Mouse (Mus musculus) forebrain, postnatal 0 days (tissue): ENCODE measurements around the gene Coro1b. TPM values are rescaled to one million over a fixed set of nuclear protein-coding genes. Genes with fewer than 3 reads are reported as not detected.
A peak's percentile ranks its signal among the peaks of the same experiment; 100 is the strongest.

Experiments
- ATAC-seq: fragments of 200-750 bp; cut with Nextera tagmentation; 2 replicates; pipeline ENCODE4 v1.8.0; 2017; ENCODE audit warnings: mild to moderate bottlenecking, moderate library complexity
- DNase-seq: peaks from one replicate; pipeline ENCODE4 v3.0.0-alpha.2; 2015
- H3K27ac ChIP-seq: fragments of 300-500 bp; sonication (generic); 2 replicates; pipeline ENCODE4 v1.5.1; 2014; ENCODE audit warnings: low read depth, mild to moderate bottlenecking, antibody characterized with exemption, low read length, moderate library complexity, mixed read lengths
- H3K27me3 ChIP-seq: fragments of 300-500 bp; sonication (generic); 2 replicates; pipeline ENCODE4 v1.6.1; 2014; ENCODE audit warnings: mild to moderate bottlenecking, low read length, mixed read lengths; ENCODE audit not compliant: insufficient read depth
- H3K36me3 ChIP-seq: fragments of 300-500 bp; sonication (generic); 2 replicates; pipeline ENCODE4 v1.6.1; 2014; ENCODE audit warnings: mild to moderate bottlenecking, moderate library complexity; ENCODE audit not compliant: insufficient read depth
- H3K4me1 ChIP-seq: fragments of 300-500 bp; sonication (generic); 2 replicates; pipeline ENCODE4 v1.6.1; 2014; ENCODE audit warnings: antibody characterized with exemption; ENCODE audit not compliant: insufficient read depth
- H3K4me2 ChIP-seq: fragments of 300-500 bp; sonication (generic); 2 replicates; pipeline ENCODE4 v1.6.1; 2014; ENCODE audit warnings: low read depth, mild to moderate bottlenecking, moderate library complexity
- H3K4me3 ChIP-seq: fragments of 300-500 bp; sonication (generic); 2 replicates; pipeline ENCODE4 v1.5.1; 2014; ENCODE audit warnings: low read depth, low read length, mixed read lengths
- H3K9ac ChIP-seq: fragments of 300-500 bp; sonication (generic); 2 replicates; pipeline ENCODE4 v1.6.1; 2014; ENCODE audit warnings: mild to moderate bottlenecking
- H3K9me3 ChIP-seq: fragments of 300-500 bp; sonication (generic); 2 replicates; pipeline ENCODE4 v1.6.1; 2016; ENCODE audit warnings: low read length
- CTCF ChIP-seq: sonication (generic); IDR thresholded peaks from 2 replicates; pipeline ENCODE4 v1.5.1; 2016; ENCODE audit warnings: antibody characterized with exemption, control low read depth, low read depth
- WGBS: fragments of 180-500 bp; shearing (Covaris S2); extraction: QIAGEN DNeasy Blood & Tissue Kit; methylation state at CpG from one replicate; pipeline ENCODE4 v1.1.7; 2014; 5-methylcytosine and 5-hydroxymethylcytosine counted together
- polyA plus RNA-seq: library from polyadenylated mRNA; unstranded; fragments of >200 nt; fragmentation: Nextera tagmentation; extraction: Ambion mirVana; gene quantifications from 2 replicates; pipeline ENCODE4 v1.2.1, GENCODE M21; 2015
- total RNA-seq: library from RNA; depleted of rRNA; stranded (reverse); fragments of >200 nt; gene quantifications from 2 replicates; pipeline ENCODE4 v1.2.3, GENCODE M21; 2014

The Coro1b gene
- total and polyA plus RNA-seq, 2 experiments from 2014 or later = 106 to 182 TPM

DNA sequence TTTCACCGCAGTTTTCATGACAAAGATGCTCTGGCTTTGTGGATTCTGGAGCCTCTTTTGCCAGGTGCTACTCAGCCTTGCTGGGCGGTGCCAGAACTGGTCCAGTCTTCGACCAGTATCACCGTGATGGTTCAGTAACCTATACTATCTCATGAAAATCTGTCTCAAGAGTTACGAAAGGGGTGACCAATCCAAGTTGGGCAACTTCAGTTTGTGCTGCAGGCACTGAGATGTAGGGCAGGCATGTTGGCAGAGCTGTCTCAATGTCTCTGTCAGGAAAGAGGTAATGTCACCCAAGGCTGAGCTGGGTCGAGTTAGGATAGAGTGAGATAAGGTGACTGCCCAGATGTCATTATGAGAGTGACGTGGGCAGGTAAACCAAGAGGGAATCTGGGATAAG is 32.0 kb downstream of the Coro1b start:
- H3K4me3 ChIP-seq = no peak overlapping the region
- H3K9me3 ChIP-seq = no peaks in the 10 kb centered on the region
- no peaks in the 10 kb centered on the region; the same call in 1 of the 2 replicates for H3K4me1 ChIP-seq
- no peak overlapping the region for H3K27ac ChIP-seq
- H3K36me3 ChIP-seq = no peaks in the 10 kb centered on the region
- H3K4me2 ChIP-seq = no peak overlapping the region
- H3K9ac ChIP-seq = no peak overlapping the region
- ATAC-seq (no peak), DNase-seq (no peak)
- H3K27me3 ChIP-seq = no peaks in the 10 kb centered on the region
- no peak for TF ChIP-seq CTCF
- WGBS = 88% methylated on average over 7 of the region's 7 CpGs

DNA sequence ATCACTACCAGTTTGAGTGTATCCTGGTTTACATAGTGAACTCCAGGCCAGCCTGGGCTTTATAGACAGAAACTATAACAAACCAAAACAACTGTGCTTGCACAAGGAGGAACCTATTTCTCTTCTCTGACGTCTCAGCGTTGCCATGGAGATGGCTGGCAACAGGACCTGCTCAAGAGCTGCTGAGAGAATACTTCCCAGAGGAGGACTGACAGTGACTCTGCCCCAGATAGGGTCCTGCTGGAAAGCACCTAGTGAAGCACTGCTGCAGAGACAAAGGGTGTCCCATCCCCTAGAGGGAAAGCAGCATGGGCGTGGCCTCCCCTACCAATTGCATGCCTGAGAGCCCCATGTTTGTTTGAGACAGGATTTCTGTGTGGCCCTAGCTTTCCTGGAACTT is 33.5 kb downstream of the Coro1b start:
- no peak overlapping the region for H3K4me2 ChIP-seq
- no peak overlapping the region for H3K4me3 ChIP-seq
- H3K9me3 ChIP-seq = no peaks in the 10 kb centered on the region
- H3K4me1 ChIP-seq = no peaks in the 10 kb centered on the region; the same call in 1 of the 2 replicates
- ATAC-seq = peak; percentile 83
- H3K9ac ChIP-seq = no peak overlapping the region
- H3K36me3 ChIP-seq = no peaks in the 10 kb centered on the region
- no peak for TF ChIP-seq CTCF
- 43% methylated on average over 3 of the region's 3 CpGs for WGBS
- H3K27ac ChIP-seq = no peak overlapping the region
- DNase-seq = peak; percentile 79
- no peaks in the 10 kb centered on the region for H3K27me3 ChIP-seq

DNA sequence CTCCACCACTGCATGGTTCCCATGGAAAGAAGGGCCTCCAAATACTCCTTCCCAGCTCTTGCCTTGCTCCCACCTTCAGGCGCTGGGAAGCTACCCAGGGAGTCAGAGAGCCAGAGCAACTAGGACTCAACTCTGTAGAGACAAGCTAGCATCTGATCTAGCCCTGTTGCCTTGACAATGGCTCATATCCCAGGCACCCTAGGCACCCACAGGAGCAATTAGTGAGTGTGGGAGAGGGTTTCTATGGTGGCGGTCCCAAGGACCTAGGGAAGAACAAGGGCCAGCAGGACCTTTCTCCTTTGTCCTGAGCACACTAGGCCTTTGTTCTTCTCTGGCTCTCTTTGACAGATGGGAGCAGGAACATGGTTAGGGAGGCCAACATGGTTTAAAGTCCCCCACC is 35.3 kb downstream of the Coro1b start:
- no peaks in the 10 kb centered on the region; the same call in 1 of the 2 replicates for H3K4me1 ChIP-seq
- H3K4me2 ChIP-seq = no peak overlapping the region
- WGBS = 69% methylated on average over 2 of the region's 2 CpGs
- H3K4me3 ChIP-seq = no peak overlapping the region
- DNase-seq (no peak), ATAC-seq (peak; percentile 32; the same call in 1 of the 2 replicates)
- no peaks in the 10 kb centered on the region for H3K27me3 ChIP-seq
- H3K36me3 ChIP-seq = no peaks in the 10 kb centered on the region
- H3K9ac ChIP-seq = no peak overlapping the region
- H3K27ac ChIP-seq = no peak overlapping the region
- no peak for TF ChIP-seq CTCF
- no peaks in the 10 kb centered on the region for H3K9me3 ChIP-seq

DNA sequence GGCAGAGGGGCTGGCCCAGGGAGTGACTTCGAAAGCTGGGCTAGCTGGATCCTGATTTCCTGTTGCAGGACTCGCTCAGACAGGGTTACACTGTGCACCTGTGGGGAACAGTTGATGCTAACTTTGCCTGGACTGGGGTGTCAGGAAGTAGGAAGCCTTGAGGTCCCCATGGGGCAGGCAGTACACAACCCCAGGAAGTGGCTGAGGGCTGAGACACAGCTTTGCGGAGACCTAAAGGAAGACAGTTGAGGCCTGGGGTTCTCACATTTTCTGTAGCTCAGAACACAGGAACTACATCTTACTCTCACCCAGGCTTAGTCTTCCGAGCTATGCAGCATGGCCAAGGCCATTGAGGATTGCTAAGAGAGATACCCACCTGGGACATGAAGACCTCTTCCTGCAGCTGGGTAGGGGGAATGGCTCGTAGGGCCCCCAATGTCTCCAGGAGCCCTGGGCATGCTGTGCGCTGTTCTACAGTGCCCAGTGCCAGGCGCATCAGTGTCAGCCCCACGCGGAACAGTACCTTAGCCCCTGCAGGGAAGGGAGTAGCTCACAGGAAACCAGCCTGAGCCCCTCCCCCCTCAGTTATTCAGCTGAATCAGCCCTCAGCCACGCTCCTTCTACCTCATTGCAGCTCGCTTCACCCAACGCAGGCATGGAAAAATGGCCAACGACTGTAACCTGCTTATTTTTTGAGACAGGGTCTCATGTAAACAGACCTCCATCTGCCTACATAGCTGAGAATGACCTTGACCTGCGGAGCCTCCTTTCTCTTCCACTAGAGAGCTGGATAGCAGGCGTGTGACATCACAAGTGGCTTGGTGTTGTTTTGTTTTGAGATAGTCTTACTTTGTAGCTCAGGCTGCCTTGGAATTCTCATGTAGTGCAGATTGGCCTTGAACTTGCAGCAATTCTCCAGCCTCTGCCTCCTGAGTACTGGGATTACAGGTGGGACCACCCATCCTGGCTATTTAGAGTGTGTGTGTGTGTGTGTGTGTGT is 36.9 kb downstream of the Coro1b start:
- no peak overlapping the region for H3K9ac ChIP-seq
- no peaks in the 10 kb centered on the region for H3K36me3 ChIP-seq
- H3K27ac ChIP-seq = no peak overlapping the region
- no peak for DNase-seq
- ATAC-seq = no peak
- TF ChIP-seq CTCF = no peak
- no peak overlapping the region for H3K4me3 ChIP-seq
- no peaks in the 10 kb centered on the region; the same call in 1 of the 2 replicates for H3K4me1 ChIP-seq
- 63% methylated on average over 15 of the region's 15 CpGs for WGBS
- no peaks in the 10 kb centered on the region for H3K9me3 ChIP-seq
- H3K27me3 ChIP-seq = no peaks in the 10 kb centered on the region
- H3K4me2 ChIP-seq = no peak overlapping the region

DNA sequence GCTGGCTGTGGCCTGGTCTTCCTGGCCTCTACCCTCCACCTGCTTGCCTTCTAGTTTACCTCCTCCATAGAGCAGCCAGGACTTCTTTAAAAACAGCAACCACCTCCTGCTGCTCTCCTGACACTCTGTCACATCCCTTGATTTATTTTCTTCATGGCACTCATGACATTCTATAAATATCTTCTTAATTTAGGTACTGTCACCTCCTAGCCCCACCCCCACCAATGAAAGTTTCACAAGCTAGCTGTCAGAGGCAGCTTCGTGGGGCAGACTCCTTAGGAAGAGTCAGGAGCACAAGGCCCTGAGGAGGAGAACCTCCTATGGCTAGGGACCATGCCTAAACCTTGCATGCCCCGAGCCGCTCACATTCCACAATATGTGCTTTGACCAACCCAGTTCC is 38.9 kb downstream of the Coro1b start:
- Histone ChIP-seq H3K27me3 (no peaks in the 10 kb centered on the region), H3K4me2 (no peak overlapping the region), H3K4me1 (no peaks in the 10 kb centered on the region), H3K4me3 (no peak overlapping the region), H3K36me3 (no peaks in the 10 kb centered on the region), H3K9me3 (no peaks in the 10 kb centered on the region), H3K27ac (no peak overlapping the region), H3K9ac (no peak overlapping the region)
- 73% methylated on average over 3 of the region's 3 CpGs for WGBS
- DNase-seq (no peak), ATAC-seq (no peak)
- no peak for TF ChIP-seq CTCF

DNA sequence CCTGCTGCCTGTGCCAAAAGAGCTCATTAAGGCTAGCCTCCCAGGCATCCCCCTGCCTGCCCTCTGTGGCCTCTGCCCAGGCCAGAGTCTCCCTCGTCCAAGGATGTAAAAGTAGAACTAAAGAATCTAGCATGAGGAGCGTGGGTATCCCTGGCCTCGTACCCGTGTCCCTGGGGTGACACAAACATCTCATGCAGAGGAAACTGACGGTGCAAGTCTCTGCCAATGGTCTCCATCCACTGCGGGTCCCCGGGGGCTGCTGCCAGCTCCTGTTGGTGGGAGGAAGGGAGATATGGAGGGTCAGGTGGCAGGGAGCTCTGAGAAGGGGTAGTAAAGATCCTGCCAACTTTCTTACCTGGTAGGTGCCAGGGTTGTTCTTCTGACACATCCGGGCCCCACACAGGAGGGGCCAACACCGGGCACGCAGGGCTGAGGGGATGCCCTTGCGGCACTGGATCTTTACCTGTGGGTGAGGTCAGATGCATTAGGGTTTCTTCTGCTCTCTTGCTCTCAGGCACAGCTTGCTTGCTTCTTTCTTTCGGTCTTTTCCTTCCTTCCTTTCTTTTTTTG is 40.7 kb downstream of the Coro1b start:
- Histone ChIP-seq H3K4me3 (no peak overlapping the region), H3K9me3 (no peaks in the 10 kb centered on the region), H3K27me3 (no peaks in the 10 kb centered on the region), H3K27ac (no peak overlapping the region), H3K4me2 (no peak overlapping the region), H3K9ac (no peak overlapping the region), H3K4me1 (peaks cover 11% of the 10 kb centered on the region; the same call in 1 of the 2 replicates), H3K36me3 (peaks cover 10% of the 10 kb centered on the region)
- TF ChIP-seq CTCF = no peak
- ATAC-seq = no peak
- 81% methylated on average over 12 of the region's 12 CpGs for WGBS
- DNase-seq = no peak

DNA sequence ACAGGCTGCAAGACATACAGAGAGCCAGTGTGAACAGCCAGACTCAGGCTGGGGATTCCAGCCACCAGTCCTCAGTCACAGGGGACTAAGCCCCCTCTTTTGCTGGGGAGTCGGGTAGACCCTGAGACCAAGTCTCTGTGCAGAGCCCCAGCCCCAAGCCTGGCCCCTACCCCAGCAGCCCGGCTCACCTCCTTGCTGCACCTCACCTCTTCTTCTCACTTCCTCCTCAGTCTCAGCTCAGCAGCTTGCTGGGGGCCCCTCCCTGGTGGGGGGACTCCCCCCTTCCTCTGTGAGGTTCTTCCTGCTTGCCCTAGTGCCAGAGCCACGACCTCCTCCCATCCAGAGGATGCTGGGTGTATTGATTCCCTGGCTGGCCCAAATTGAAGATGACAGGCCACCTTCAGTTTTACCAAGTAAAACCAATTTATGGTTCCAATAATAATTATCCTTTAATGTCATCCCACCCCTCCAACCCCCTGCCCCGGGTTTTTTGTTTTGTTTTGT is 42.5 kb downstream of the Coro1b start, which contains the start of gene Tbc1d10c:
Tbc1d10c (minus strand) TSS at position 454 of the 504 bp plus-strand sequence.
- Histone ChIP-seq H3K9ac (peak within 1 kb of the TSS; percentile 95), H3K27ac (peak within 1 kb of the TSS; percentile 94), H3K9me3 (no peaks in the 10 kb centered on the region), H3K36me3 (peaks cover 27% of the 10 kb centered on the region), H3K4me1 (peaks cover 11% of the 10 kb centered on the region; the same call in 1 of the 2 replicates), H3K4me3 (peak within 1 kb of the TSS; percentile 95), H3K4me2 (peak within 1 kb of the TSS; percentile 88), H3K27me3 (no peaks in the 10 kb centered on the region)
- DNase-seq (no peak), ATAC-seq (no peak)
- 76% methylated on average over 4 of the region's 4 CpGs for WGBS
- TF ChIP-seq CTCF = no peak
